Comparison of ENCODE assay signal across 27 mouse cellular contexts in genomic region chr3:4854958-4855566, GRCm38 (mm10).
A peak's percentile ranks its signal among the peaks of the same experiment; 100 is the strongest.
DNase-seq lines count a peak whose midpoint lies in the region; ATAC-seq and TF ChIP-seq lines count a peak whose summit lies in the region.
"Had no signal": no experiment of that assay in that cellular context is flagged by ENCODE, and none has a peak within 500 bp of the region (broad histone marks: within the 10 kb centered on the region; RNA-seq: fewer than 3 reads in every experiment).

No protein-coding gene starts in this region.

- H3K4me1 ChIP-seq in hindbrain, embryonic 14.5 days (replicated peaks; ENCODE audit: control insufficient read depth, insufficient read depth, low read length), result no peaks in the 10 kb centered on the region
- no peaks in the 10 kb centered on the region for H3K4me1 ChIP-seq in hindbrain, postnatal 0 days (ENCODE audit: insufficient read depth, low read length)
- H3K4me1 ChIP-seq in neural tube, embryonic 11.5 days (ENCODE audit: control insufficient read depth, insufficient read depth, low read length), result no peaks in the 10 kb centered on the region
- H3K4me1 ChIP-seq in neural tube, embryonic 15.5 days, result no peaks in the 10 kb centered on the region
- no peaks in the 10 kb centered on the region for H3K4me1 ChIP-seq in forebrain, embryonic 16.5 days (replicated peaks; ENCODE audit: control insufficient read depth, insufficient read depth, low read length)
- H3K4me1 ChIP-seq: embryonic facial prominence, embryonic 13.5 days; heart, embryonic 13.5 days; kidney, embryonic 15.5 days had no signal

- no peak overlapping the region for H3K4me3 ChIP-seq in hindbrain, embryonic 14.5 days (replicated peaks; ENCODE audit: low read length)
- no peak overlapping the region for H3K4me3 ChIP-seq in hindbrain, postnatal 0 days (ENCODE audit: low read length)
- no peak overlapping the region for H3K4me3 ChIP-seq in neural tube, embryonic 11.5 days (ENCODE audit: low read depth, low read length)
- no peak overlapping the region for H3K4me3 ChIP-seq in neural tube, embryonic 15.5 days (replicated peaks)
- H3K4me3 ChIP-seq in forebrain, embryonic 16.5 days (replicated peaks; ENCODE audit: low read length), result no peak overlapping the region
- H3K4me3 ChIP-seq: embryonic facial prominence, embryonic 13.5 days; heart, embryonic 13.5 days; kidney, embryonic 15.5 days had no signal

- H3K36me3 ChIP-seq in hindbrain, embryonic 14.5 days (replicated peaks; ENCODE audit: control insufficient read depth, insufficient read depth), result no peaks in the 10 kb centered on the region
- no peaks in the 10 kb centered on the region for H3K36me3 ChIP-seq in hindbrain, postnatal 0 days (ENCODE audit: insufficient read depth, low read length)
- H3K36me3 ChIP-seq in neural tube, embryonic 11.5 days (ENCODE audit: control insufficient read depth, insufficient read depth, low read length), result no peaks in the 10 kb centered on the region
- H3K36me3 ChIP-seq in neural tube, embryonic 15.5 days, result no peaks in the 10 kb centered on the region
- no peaks in the 10 kb centered on the region for H3K36me3 ChIP-seq in forebrain, embryonic 16.5 days (ENCODE audit: control insufficient read depth, insufficient read depth)
- H3K36me3 ChIP-seq: embryonic facial prominence, embryonic 13.5 days; heart, embryonic 13.5 days; kidney, embryonic 15.5 days had no signal

- peak; percentile 1 for DNase-seq in embryo, embryonic 10.5 days (ENCODE audit: low spot score)
- DNase-seq in embryo, embryonic 10 days (ENCODE audit: low spot score), result no peak
- no peak for DNase-seq in hindbrain, embryonic 14.5 days (ENCODE audit: low spot score)
- DNase-seq in hindbrain, postnatal 0 days (ENCODE audit: low spot score), result no peak
- DNase-seq in neural tube, embryonic 11.5 days (ENCODE audit: low spot score), result no peak
- no peak for DNase-seq in right cerebral cortex, adult 2 months (ENCODE audit: low spot score in 2 of 2)
- DNase-seq: adrenal gland, adult 2 months; adrenal gland, postnatal 36 days; cerebellum, adult 8-10 months; cerebellum, postnatal 36 days; gastrocnemius, postnatal 10 days; heart, postnatal 10 days; kidney, adult 11 months; kidney, postnatal 25 days; liver; lung, adult 2 months; lung, postnatal 10 days had no signal

- H3K9ac ChIP-seq in hindbrain, embryonic 14.5 days, result no peak overlapping the region
- H3K9ac ChIP-seq in hindbrain, postnatal 0 days (replicated peaks; ENCODE audit: low read length), result no peak overlapping the region
- H3K9ac ChIP-seq in neural tube, embryonic 11.5 days (ENCODE audit: low read length), result no peak overlapping the region
- H3K9ac ChIP-seq in neural tube, embryonic 15.5 days (replicated peaks), result no peak overlapping the region
- H3K9ac ChIP-seq in forebrain, embryonic 16.5 days (replicated peaks; ENCODE audit: low read depth, low read length), result no peak overlapping the region
- H3K9ac ChIP-seq: embryonic facial prominence, embryonic 13.5 days; heart, embryonic 13.5 days; kidney, embryonic 15.5 days; liver, embryonic 14.5 days had no signal

- peak; percentile 60; the same call in 1 of the 2 replicates for ATAC-seq in hindbrain, embryonic 14.5 days (ENCODE audit: low FRiP score)
- no peak for ATAC-seq in hindbrain, postnatal 0 days
- peak; percentile 41; the same call in 1 of the 2 replicates for ATAC-seq in neural tube, embryonic 11.5 days (ENCODE audit: insufficient read depth, low FRiP score, low TSS enrichment)
- no peak for ATAC-seq in neural tube, embryonic 15.5 days (ENCODE audit: low FRiP score)
- peak; percentile 61; the same call in 1 of the 2 replicates for ATAC-seq in forebrain, embryonic 16.5 days
- ATAC-seq: activated CD4-positive, CD25-positive, alpha-beta regulatory T cell, adult 4 months; inflammation-experienced regulatory T-cells, adult 6 months had no signal

- 52% methylated on average over 1 of the region's 1 CpGs for WGBS in hindbrain, embryonic 14.5 days
- WGBS in hindbrain, postnatal 0 days, result 74% methylated on average over 1 of the region's 1 CpGs
- 72% methylated on average over 1 of the region's 1 CpGs for WGBS in neural tube, embryonic 11.5 days
- 55% methylated on average over 1 of the region's 1 CpGs for WGBS in neural tube, embryonic 15.5 days
- WGBS in forebrain, embryonic 16.5 days, result 19% methylated on average over 1 of the region's 1 CpGs

- TF ChIP-seq CTCF in hindbrain, postnatal 0 days (IDR thresholded peaks at IDR 0.05; ENCODE audit: low read depth), result no peak

- H3K9me3 ChIP-seq in hindbrain, embryonic 14.5 days (ENCODE audit: control insufficient read depth, low read length), result no peaks in the 10 kb centered on the region
- no peaks in the 10 kb centered on the region for H3K9me3 ChIP-seq in hindbrain, postnatal 0 days (ENCODE audit: low read length)
- no peaks in the 10 kb centered on the region for H3K9me3 ChIP-seq in neural tube, embryonic 11.5 days (ENCODE audit: control insufficient read depth, low read length)
- no peaks in the 10 kb centered on the region for H3K9me3 ChIP-seq in neural tube, embryonic 15.5 days (replicated peaks)
- H3K9me3 ChIP-seq in forebrain, embryonic 16.5 days (ENCODE audit: control insufficient read depth, low read length), result no peaks in the 10 kb centered on the region
- H3K9me3 ChIP-seq: embryonic facial prominence, embryonic 13.5 days; heart, embryonic 13.5 days; kidney, embryonic 15.5 days had no signal

- H3K4me2 ChIP-seq in hindbrain, embryonic 14.5 days (replicated peaks), result no peak overlapping the region
- no peak overlapping the region for H3K4me2 ChIP-seq in hindbrain, postnatal 0 days (ENCODE audit: low read depth, low read length)
- H3K4me2 ChIP-seq in neural tube, embryonic 11.5 days (ENCODE audit: low read depth), result no peak overlapping the region
- no peak overlapping the region for H3K4me2 ChIP-seq in neural tube, embryonic 15.5 days
- H3K4me2 ChIP-seq in forebrain, embryonic 16.5 days (ENCODE audit: low read length), result no peak overlapping the region
- H3K4me2 ChIP-seq: embryonic facial prominence, embryonic 13.5 days; heart, embryonic 13.5 days; kidney, embryonic 15.5 days had no signal

- no peaks in the 10 kb centered on the region for H3K27me3 ChIP-seq in hindbrain, embryonic 14.5 days (ENCODE audit: control insufficient read depth, insufficient read depth, low read length)
- H3K27me3 ChIP-seq in hindbrain, postnatal 0 days (ENCODE audit: insufficient read depth, low read length), result no peaks in the 10 kb centered on the region
- H3K27me3 ChIP-seq in neural tube, embryonic 11.5 days (ENCODE audit: control insufficient read depth, insufficient read depth, low read length), result no peaks in the 10 kb centered on the region
- H3K27me3 ChIP-seq in neural tube, embryonic 15.5 days (replicated peaks), result no peaks in the 10 kb centered on the region
- H3K27me3 ChIP-seq in forebrain, embryonic 16.5 days (replicated peaks; ENCODE audit: control insufficient read depth, insufficient read depth, low read length), result no peaks in the 10 kb centered on the region
- H3K27me3 ChIP-seq: CH12.LX; embryonic facial prominence, embryonic 13.5 days; heart, embryonic 13.5 days; kidney, embryonic 15.5 days had no signal

- no peak overlapping the region for H3K27ac ChIP-seq in hindbrain, embryonic 14.5 days
- no peak overlapping the region for H3K27ac ChIP-seq in hindbrain, postnatal 0 days
- H3K27ac ChIP-seq in neural tube, embryonic 11.5 days (ENCODE audit: low read depth, low read length), result no peak overlapping the region
- no peak overlapping the region for H3K27ac ChIP-seq in neural tube, embryonic 15.5 days (replicated peaks)
- H3K27ac ChIP-seq in forebrain, embryonic 16.5 days (ENCODE audit: low read length), result no peak overlapping the region
- H3K27ac ChIP-seq: embryonic facial prominence, embryonic 13.5 days; heart, embryonic 13.5 days; kidney, embryonic 15.5 days; liver, embryonic 14.5 days; macrophage had no signal

Comparison
In these comparisons a context has a peak if more than half of its experiments do, and no peak if none do; other contexts are left out.
1. ATAC-seq: peak in hindbrain, embryonic 14.5 days (single experiment), neural tube, embryonic 11.5 days (single experiment) and forebrain, embryonic 16.5 days (single experiment); none in hindbrain, postnatal 0 days (single experiment) and neural tube, embryonic 15.5 days (single experiment).